Mouse (Mus musculus) forebrain, postnatal 0 days (tissue): Measurements from ENCODE around the gene Gm4881. TPM values are rescaled to one million over a fixed set of nuclear protein-coding genes. Genes with fewer than 3 reads are reported as not detected.

Source experiments
- ATAC-seq: fragments of 200-750 bp; cut with Nextera tagmentation; 2 replicates; pipeline ENCODE4 v1.8.0; 2017; ENCODE audit warnings: mild to moderate bottlenecking, moderate library complexity
- DNase-seq: peaks from one replicate; pipeline ENCODE4 v3.0.0-alpha.2; 2015
- H3K27ac ChIP-seq: fragments of 300-500 bp; sonication (generic); 2 replicates; pipeline ENCODE4 v1.5.1; 2014; ENCODE audit warnings: low read depth, mild to moderate bottlenecking, antibody characterized with exemption, low read length, moderate library complexity, mixed read lengths
- H3K27me3 ChIP-seq: fragments of 300-500 bp; sonication (generic); 2 replicates; pipeline ENCODE4 v1.6.1; 2014; ENCODE audit warnings: mild to moderate bottlenecking, low read length, mixed read lengths; ENCODE audit not compliant: insufficient read depth
- H3K36me3 ChIP-seq: fragments of 300-500 bp; sonication (generic); 2 replicates; pipeline ENCODE4 v1.6.1; 2014; ENCODE audit warnings: mild to moderate bottlenecking, moderate library complexity; ENCODE audit not compliant: insufficient read depth
- H3K4me1 ChIP-seq: fragments of 300-500 bp; sonication (generic); 2 replicates; pipeline ENCODE4 v1.6.1; 2014; ENCODE audit warnings: antibody characterized with exemption; ENCODE audit not compliant: insufficient read depth
- H3K4me2 ChIP-seq: fragments of 300-500 bp; sonication (generic); 2 replicates; pipeline ENCODE4 v1.6.1; 2014; ENCODE audit warnings: low read depth, mild to moderate bottlenecking, moderate library complexity
- H3K4me3 ChIP-seq: fragments of 300-500 bp; sonication (generic); 2 replicates; pipeline ENCODE4 v1.5.1; 2014; ENCODE audit warnings: low read depth, low read length, mixed read lengths
- H3K9ac ChIP-seq: fragments of 300-500 bp; sonication (generic); 2 replicates; pipeline ENCODE4 v1.6.1; 2014; ENCODE audit warnings: mild to moderate bottlenecking
- H3K9me3 ChIP-seq: fragments of 300-500 bp; sonication (generic); 2 replicates; pipeline ENCODE4 v1.6.1; 2016; ENCODE audit warnings: low read length
- CTCF ChIP-seq: sonication (generic); IDR thresholded peaks from 2 replicates; pipeline ENCODE4 v1.5.1; 2016; ENCODE audit warnings: antibody characterized with exemption, control low read depth, low read depth
- WGBS: fragments of 180-500 bp; shearing (Covaris S2); extraction: QIAGEN DNeasy Blood & Tissue Kit; methylation state at CpG from one replicate; pipeline ENCODE4 v1.1.7; 2014; 5-methylcytosine and 5-hydroxymethylcytosine counted together
- polyA plus RNA-seq: library from polyadenylated mRNA; unstranded; fragments of >200 nt; fragmentation: Nextera tagmentation; extraction: Ambion mirVana; gene quantifications from 2 replicates; pipeline ENCODE4 v1.2.1, GENCODE M21; 2015
- total RNA-seq: library from RNA; depleted of rRNA; stranded (reverse); fragments of >200 nt; gene quantifications from 2 replicates; pipeline ENCODE4 v1.2.3, GENCODE M21; 2014

The Gm4881 gene
- total and polyA plus RNA-seq, 2 experiments from 2014 or later: 0.97 to 2.1 TPM

DNA sequence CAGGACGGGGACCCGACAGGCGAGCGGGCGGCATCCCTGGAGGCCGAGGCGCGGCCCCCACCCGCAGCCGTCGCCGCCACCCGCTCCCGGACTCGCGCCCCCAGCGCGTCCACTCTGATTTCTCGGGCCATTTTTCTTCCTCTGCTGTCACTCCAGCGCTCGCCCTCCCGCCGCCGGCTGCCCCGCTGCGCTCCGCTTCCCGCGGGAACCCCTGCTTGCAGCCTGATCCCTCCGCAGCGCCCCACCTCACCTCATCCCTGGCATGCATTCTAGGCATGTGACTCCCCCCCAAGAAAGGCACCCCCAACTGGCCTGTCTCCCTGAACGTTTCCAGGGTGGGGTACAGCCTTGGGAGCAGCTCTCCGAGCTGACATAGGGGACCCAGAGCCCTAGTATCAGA is 10.9 kb upstream of the Gm4881 start:
- Histone ChIP-seq H3K4me1 (no peaks in the 10 kb centered on the region), H3K36me3 (no peaks in the 10 kb centered on the region), H3K4me2 (peak overlapping the region; percentile 48), H3K4me3 (0 out of 2 replicates have a peak overlapping the region, but pooled peaks have one; percentile 3), H3K9me3 (no peaks in the 10 kb centered on the region), H3K27me3 (peaks cover 47% of the 10 kb centered on the region), H3K9ac (no peak overlapping the region), H3K27ac (no peak overlapping the region)
- no peak for TF ChIP-seq CTCF
- ATAC-seq: no peak
- no peak for DNase-seq
- WGBS: 6% methylated on average over 32 of the region's 33 CpGs

GRCm38 (mm10) chr7:24954450-24954849 is 10.2 kb upstream of the Gm4881 start:
- ATAC-seq (peak; percentile 34; the same call in 1 of the 2 replicates), DNase-seq (no peak)
- H3K4me1 ChIP-seq: no peaks in the 10 kb centered on the region
- peaks cover 54% of the 10 kb centered on the region for H3K27me3 ChIP-seq
- H3K36me3 ChIP-seq: no peaks in the 10 kb centered on the region
- no peak for TF ChIP-seq CTCF
- 3% methylated on average over 29 of the region's 30 CpGs for WGBS
- no peak overlapping the region for H3K27ac ChIP-seq
- no peaks in the 10 kb centered on the region for H3K9me3 ChIP-seq
- peak overlapping the region; percentile 28 for H3K4me3 ChIP-seq
- peak overlapping the region; percentile 18; the same call in 1 of the 2 replicates for H3K9ac ChIP-seq
- peak overlapping the region; percentile 48 for H3K4me2 ChIP-seq

DNA sequence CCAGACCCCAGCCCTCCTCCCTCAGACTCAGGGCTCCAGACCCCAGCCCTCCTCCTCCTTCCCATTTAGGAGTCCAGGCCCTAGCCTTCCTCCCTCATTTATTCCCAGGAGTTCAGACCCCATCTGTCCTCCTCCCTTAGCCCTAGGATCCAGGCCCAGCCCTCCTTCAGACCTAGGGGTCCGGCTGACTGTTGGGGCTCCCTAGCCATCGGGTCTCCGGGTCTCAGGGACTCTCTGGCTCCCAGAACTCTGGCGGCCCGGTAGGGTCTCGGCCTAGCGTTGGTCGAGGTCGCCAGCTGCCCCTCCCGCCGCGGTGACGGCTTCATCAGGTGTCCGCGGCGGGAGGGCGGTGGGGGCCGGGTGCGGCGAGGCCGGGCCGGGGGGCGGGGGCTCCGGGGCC is 9.7 kb upstream of the Gm4881 start:
- Histone ChIP-seq H3K36me3 (no peaks in the 10 kb centered on the region), H3K9me3 (no peaks in the 10 kb centered on the region), H3K9ac (peak overlapping the region; percentile 18; the same call in 1 of the 2 replicates), H3K4me3 (peak overlapping the region; percentile 28), H3K27me3 (peaks cover 55% of the 10 kb centered on the region), H3K27ac (no peak overlapping the region), H3K4me2 (peak overlapping the region; percentile 48), H3K4me1 (no peaks in the 10 kb centered on the region)
- 2% methylated on average over 23 of the region's 24 CpGs for WGBS
- ATAC-seq (peak; percentile 34), DNase-seq (no peak)
- TF ChIP-seq CTCF: no peak

DNA sequence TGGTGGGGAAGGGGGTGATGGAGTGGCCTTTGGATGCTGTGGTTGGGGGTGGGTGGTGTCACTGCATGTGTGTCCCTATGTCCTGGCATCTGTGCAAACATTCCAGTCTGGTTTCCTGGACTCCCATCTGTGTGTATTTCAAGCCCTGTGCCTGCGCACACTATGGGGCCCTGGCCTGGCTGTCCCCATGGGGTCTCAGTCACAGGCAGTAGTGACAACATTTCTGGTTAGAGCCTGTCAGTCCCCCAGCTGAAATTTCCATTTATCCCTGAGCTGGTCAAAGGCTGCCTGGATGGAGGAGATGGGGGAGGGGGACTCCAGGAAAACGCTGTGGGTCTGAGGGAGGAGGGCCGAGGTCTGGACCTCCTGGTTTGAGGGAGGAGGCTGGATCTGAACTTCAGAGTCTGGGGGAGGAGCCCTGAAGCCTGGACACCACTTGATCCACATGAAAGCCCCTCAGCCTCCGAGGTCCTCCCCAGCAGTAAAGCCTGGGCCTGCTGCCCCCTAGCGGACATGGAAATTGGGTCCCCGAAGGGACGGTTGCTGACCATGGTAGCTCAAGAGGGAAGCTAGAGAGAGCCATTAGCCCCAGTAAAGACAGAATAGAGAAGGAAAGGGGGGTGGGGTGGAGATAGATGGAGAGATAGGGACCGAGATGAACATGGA is 5.8 kb upstream of the Gm4881 start:
- Histone ChIP-seq H3K4me2 (no peak overlapping the region), H3K4me3 (no peak overlapping the region), H3K9ac (no peak overlapping the region), H3K36me3 (no peaks in the 10 kb centered on the region), H3K27me3 (peaks cover 77% of the 10 kb centered on the region), H3K4me1 (no peaks in the 10 kb centered on the region), H3K9me3 (no peaks in the 10 kb centered on the region), H3K27ac (no peak overlapping the region)
- TF ChIP-seq CTCF: peak; percentile 80
- 3% methylated on average over 8 of the region's 8 CpGs for WGBS
- peak; percentile 61 for ATAC-seq
- peak; percentile 62 for DNase-seq

- no peak for DNase-seq
- H3K36me3 ChIP-seq: no peaks in the 10 kb centered on the region
- H3K27me3 ChIP-seq: peaks cover 84% of the 10 kb centered on the region
- no peak for TF ChIP-seq CTCF
- no peaks in the 10 kb centered on the region for H3K9me3 ChIP-seq
- no peak overlapping the region for H3K27ac ChIP-seq
- H3K4me1 ChIP-seq: no peaks in the 10 kb centered on the region
- 2% methylated on average over 29 of the region's 29 CpGs for WGBS
- H3K4me3 ChIP-seq: peak overlapping the region; percentile 7; the same call in 1 of the 2 replicates
- ATAC-seq: no peak
- H3K4me2 ChIP-seq: peak overlapping the region; percentile 27; the same call in 1 of the 2 replicates
- H3K9ac ChIP-seq: no peak overlapping the region
Observed at GRCm38 (mm10) chr7:24948774-24949173, 4.5 kb upstream of the Gm4881 start.

DNA sequence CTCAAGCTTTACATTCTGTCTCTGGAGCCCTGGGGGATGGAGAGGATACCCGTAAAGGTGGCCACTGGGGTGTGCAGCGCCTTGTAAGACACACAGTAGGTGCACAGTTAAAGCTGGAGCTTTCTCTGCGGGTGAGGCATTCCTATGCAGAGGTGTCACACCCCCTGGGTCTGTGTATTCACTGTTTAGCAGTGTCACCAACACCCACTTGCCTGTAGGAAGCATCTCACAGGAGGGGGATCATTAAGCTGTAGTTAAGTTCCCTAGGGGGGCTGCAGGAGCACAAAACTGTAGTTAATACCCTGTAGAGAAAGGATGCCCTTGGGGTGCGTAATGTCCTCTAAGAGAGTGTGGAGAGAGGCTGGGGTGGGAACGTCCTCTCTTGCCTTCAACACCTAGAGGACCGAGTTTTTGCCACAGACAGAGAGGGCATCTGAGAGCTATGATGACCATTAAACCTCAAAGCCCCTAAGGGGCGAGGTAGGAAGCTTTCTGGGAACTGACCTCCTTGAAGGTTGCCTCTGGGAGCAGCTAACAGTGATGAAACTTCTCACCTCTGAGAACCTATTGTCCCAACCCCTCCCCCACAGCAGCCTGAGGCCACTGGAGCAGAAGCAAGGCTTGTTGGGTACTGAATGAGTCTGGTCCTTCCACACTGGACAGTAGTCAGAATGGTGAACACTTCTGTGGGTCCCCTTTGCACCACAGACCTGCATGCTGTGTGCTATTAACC is 3.2 kb upstream of the Gm4881 start:
- no peaks in the 10 kb centered on the region for H3K36me3 ChIP-seq
- TF ChIP-seq CTCF: no peak
- H3K27ac ChIP-seq: no peak overlapping the region
- H3K27me3 ChIP-seq: peaks cover 87% of the 10 kb centered on the region
- no peak for DNase-seq
- no peak for ATAC-seq
- no peaks in the 10 kb centered on the region for H3K4me1 ChIP-seq
- no peak overlapping the region for H3K9ac ChIP-seq
- H3K4me3 ChIP-seq: no peak overlapping the region
- H3K4me2 ChIP-seq: no peak overlapping the region
- no peaks in the 10 kb centered on the region for H3K9me3 ChIP-seq
- WGBS: 3% methylated on average over 7 of the region's 7 CpGs

- no peak overlapping the region for H3K9ac ChIP-seq
- WGBS: 5% methylated on average over 6 of the region's 6 CpGs
- H3K4me3 ChIP-seq: no peak overlapping the region
Observed at GRCm38 (mm10) chr7:24943641-24944040, 653 bp downstream of the Gm4881 start.

More at GRCm38 (mm10) chr7:24943641-24944040, 653 bp downstream of the Gm4881 start:
- TF ChIP-seq CTCF: no peak
- Histone ChIP-seq H3K36me3 (no peaks in the 10 kb centered on the region), H3K4me2 (no peak overlapping the region), H3K9me3 (no peaks in the 10 kb centered on the region), H3K27me3 (peaks cover 77% of the 10 kb centered on the region), H3K4me1 (no peaks in the 10 kb centered on the region), H3K27ac (no peak overlapping the region)
- ATAC-seq (no peak), DNase-seq (no peak)
